Mouse (Mus musculus) CH12.LX (cell line): ENCODE measurements at regions not wholly inside any gene's neighbourhood (a gene's known extent, or its start where the extent isn't known, plus 50 kb on each side); places are given as distances from the start of the nearest gene placed in this dataset.

Source experiments
- DNase-seq: peaks from one replicate; pipeline ENCODE4 v3.0.0-alpha.2; 2013; ENCODE audit errors: extremely low read depth
- H3K27ac ChIP-seq: 2 replicates; pipeline ENCODE4 v1.5.1; 2012; ENCODE audit warnings: low read depth, mild to moderate bottlenecking, control low read depth, moderate library complexity; ENCODE audit not compliant: insufficient read depth
- H3K27me3 ChIP-seq: replicated peaks from 2 replicates; pipeline ENCODE3; 2012; ENCODE audit warnings: inconsistent platforms
- H3K36me3 ChIP-seq, 2 experiments: replicated peaks in 1 of 2; 2 replicates each; pipeline versions ENCODE3 to v1.6.1; 2012; ENCODE audit warnings: inconsistent platforms in 1 of 2, low read length in 1 of 2, mild to moderate bottlenecking in 1 of 2, mixed read lengths in 1 of 2, moderate library complexity in 1 of 2; ENCODE audit not compliant: control insufficient read depth in 1 of 2, insufficient read depth in 1 of 2
- H3K4me1 ChIP-seq, 2 experiments: 2 replicates each; pipeline ENCODE4 v1.6.1; 2012; ENCODE audit warnings: inconsistent platforms in 1 of 2, moderate library complexity in 1 of 2; ENCODE audit not compliant: insufficient read depth in 2 of 2, control insufficient read depth in 1 of 2
- H3K4me2 ChIP-seq: 2 replicates; pipeline ENCODE4 v1.6.1; 2012; ENCODE audit warnings: low read depth, mild to moderate bottlenecking, control low read depth; ENCODE audit not compliant: poor library complexity, insufficient read depth, severe bottlenecking
- H3K4me3 ChIP-seq, 3 experiments: fragments of 150-350 bp in 1 of 3; sonication (generic) in 1 of 3; replicated peaks in 1 of 3; 2 replicates each; pipeline versions ENCODE3 to v1.5.1; 2011 to 2012; ENCODE audit warnings: low read depth in 2 of 3, low read length in 2 of 3, mild to moderate bottlenecking in 2 of 3, moderate library complexity in 2 of 3, control low read depth in 1 of 3, improper control_type of control experiment in 1 of 3, inconsistent platforms in 1 of 3, mixed read lengths in 1 of 3; ENCODE audit not compliant: poor library complexity in 1 of 3
- H3K79me2 ChIP-seq: replicated peaks from 2 replicates; pipeline ENCODE4 v1.6.1; 2012; ENCODE audit warnings: mild to moderate bottlenecking, moderate library complexity; ENCODE audit not compliant: control insufficient read depth, poor library complexity, insufficient read depth, severe bottlenecking; ENCODE audit errors: extremely low read depth
- H3K9ac ChIP-seq: 2 replicates; pipeline ENCODE4 v1.6.1; 2012; ENCODE audit warnings: low read depth, mild to moderate bottlenecking, control low read depth, moderate library complexity; ENCODE audit not compliant: insufficient read depth
- H3K9me3 ChIP-seq: replicated peaks from 2 replicates; pipeline ENCODE3; 2012; ENCODE audit warnings: low read length, inconsistent platforms, mixed read lengths
- CTCF ChIP-seq, 2 experiments: IDR thresholded peaks in 1 of 2; conservative IDR thresholded peaks in 1 of 2; 2 replicates each; pipeline ENCODE4 v1.5.1; 2011 to 2012; ENCODE audit warnings: low read depth in 2 of 2, low read length in 2 of 2, improper control_type of control experiment in 1 of 2, inconsistent platforms in 1 of 2, mild to moderate bottlenecking in 1 of 2, moderate library complexity in 1 of 2
- ELF1 ChIP-seq: IDR thresholded peaks from 2 replicates; pipeline ENCODE4 v1.6.1; 2014; ENCODE audit warnings: low read depth, mild to moderate bottlenecking, inconsistent platforms, low read length, improper control_type of control experiment
- EP300 ChIP-seq: IDR thresholded peaks from 2 replicates; pipeline ENCODE4 v1.6.1; 2011; ENCODE audit warnings: low read length, improper control_type of control experiment
- HCFC1 ChIP-seq: IDR thresholded peaks from 2 replicates; pipeline ENCODE4 v1.6.1; 2012; ENCODE audit warnings: low read depth, mild to moderate bottlenecking, inconsistent platforms, low read length, improper control_type of control experiment
- IRF4 ChIP-seq: IDR thresholded peaks from 2 replicates; pipeline ENCODE4 v1.6.1; 2014; ENCODE audit warnings: low read depth, mild to moderate bottlenecking, inconsistent platforms, low read length, improper control_type of control experiment
- MAFK ChIP-seq: IDR thresholded peaks from 2 replicates; pipeline ENCODE4 v1.6.1; 2011; ENCODE audit warnings: low read length, improper control_type of control experiment; ENCODE audit not compliant: insufficient replicate concordance
- MEF2A ChIP-seq: IDR thresholded peaks from 2 replicates; pipeline ENCODE4 v1.6.1; 2014; ENCODE audit warnings: low read depth, mild to moderate bottlenecking, inconsistent platforms, low read length, improper control_type of control experiment, borderline replicate concordance
- NELFE ChIP-seq: IDR thresholded peaks from 2 replicates; pipeline ENCODE4 v1.6.1; 2011; ENCODE audit warnings: low read depth, low read length, improper control_type of control experiment
- RAD21 ChIP-seq: IDR thresholded peaks from 2 replicates; pipeline ENCODE4 v1.6.1; 2011; ENCODE audit warnings: low read depth, mild to moderate bottlenecking, low read length, improper control_type of control experiment, moderate library complexity
- RCOR1 ChIP-seq: conservative IDR thresholded peaks from 2 replicates; pipeline ENCODE4 v1.6.1; 2012; ENCODE audit warnings: low read depth, mild to moderate bottlenecking, inconsistent platforms, low read length, improper control_type of control experiment
- SMC3 ChIP-seq: IDR thresholded peaks from 2 replicates; pipeline ENCODE4 v1.6.1; 2011; ENCODE audit warnings: low read depth, low read length, improper control_type of control experiment
- TBP ChIP-seq: conservative IDR thresholded peaks from 2 replicates; pipeline ENCODE4 v1.6.1; 2011; ENCODE audit warnings: low read depth, low read length, improper control_type of control experiment
- UBTF ChIP-seq: IDR thresholded peaks from 2 replicates; pipeline ENCODE4 v1.6.1; 2012; ENCODE audit warnings: low read depth, mild to moderate bottlenecking, inconsistent platforms, low read length, improper control_type of control experiment, moderate library complexity
- dilution Hi-C: fragments of 300-500 bp; cut with MboI; formaldehyde crosslinking; loops from 2 replicates; pipeline ENCODE4 v1.14.3; 2020; ENCODE audit warnings: low sequenced_read_pairs; ENCODE audit not compliant: extremely low pct_unique_long_range_greater_than_20kb, extremely low pct_ligation_motif_present
- in situ Hi-C: fragments of 300-500 bp; cut with MboI; formaldehyde crosslinking; loops from 3 replicates; pipeline ENCODE4 v1.14.3; 2019; ENCODE audit warnings: low sequenced_read_pairs, low pct_ligation_motif_present, low pct_unique_long_range_greater_than_20kb, mixed read lengths

DNA sequence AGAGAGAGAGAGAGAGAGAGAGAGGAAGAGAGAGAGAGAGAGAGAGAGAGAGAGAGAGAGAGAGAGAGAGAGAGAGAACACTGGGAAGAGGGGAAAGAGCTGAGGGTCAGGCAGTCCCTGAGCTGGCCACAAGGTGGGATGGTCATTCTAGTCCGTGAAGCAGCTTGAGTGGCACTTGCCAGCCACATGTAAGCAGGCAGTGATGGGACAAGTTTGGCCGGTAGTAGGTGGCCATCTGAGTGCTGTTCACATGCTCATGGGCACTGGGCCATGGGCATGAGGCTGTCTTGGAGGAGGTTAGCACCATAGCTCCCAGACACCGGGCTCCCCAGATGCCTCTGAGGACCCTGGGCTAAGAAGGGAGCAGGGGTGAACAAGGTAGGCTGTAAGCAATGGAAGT is 106.7 kb upstream of the Ctbp2 start:
- Histone ChIP-seq H3K4me2 (no peak overlapping the region), H3K27ac (no peak overlapping the region), H3K9ac (no peak overlapping the region), H3K4me1 (no peaks in the 10 kb centered on the region), H3K36me3 (no peaks in the 10 kb centered on the region), H3K9me3 (no peaks in the 10 kb centered on the region), H3K4me3 (no peak overlapping the region), H3K79me2 (no peaks in the 10 kb centered on the region), H3K27me3 (peaks cover 90% of the 10 kb centered on the region)
- TF ChIP-seq EP300 (no peak), UBTF (no peak), MEF2A (no peak), NELFE (no peak), MAFK (no peak), HCFC1 (no peak), ELF1 (no peak)
- dilution Hi-C loops, result no loop called here
- in situ Hi-C loops, result no loop called here
- no peak for DNase-seq

DNA sequence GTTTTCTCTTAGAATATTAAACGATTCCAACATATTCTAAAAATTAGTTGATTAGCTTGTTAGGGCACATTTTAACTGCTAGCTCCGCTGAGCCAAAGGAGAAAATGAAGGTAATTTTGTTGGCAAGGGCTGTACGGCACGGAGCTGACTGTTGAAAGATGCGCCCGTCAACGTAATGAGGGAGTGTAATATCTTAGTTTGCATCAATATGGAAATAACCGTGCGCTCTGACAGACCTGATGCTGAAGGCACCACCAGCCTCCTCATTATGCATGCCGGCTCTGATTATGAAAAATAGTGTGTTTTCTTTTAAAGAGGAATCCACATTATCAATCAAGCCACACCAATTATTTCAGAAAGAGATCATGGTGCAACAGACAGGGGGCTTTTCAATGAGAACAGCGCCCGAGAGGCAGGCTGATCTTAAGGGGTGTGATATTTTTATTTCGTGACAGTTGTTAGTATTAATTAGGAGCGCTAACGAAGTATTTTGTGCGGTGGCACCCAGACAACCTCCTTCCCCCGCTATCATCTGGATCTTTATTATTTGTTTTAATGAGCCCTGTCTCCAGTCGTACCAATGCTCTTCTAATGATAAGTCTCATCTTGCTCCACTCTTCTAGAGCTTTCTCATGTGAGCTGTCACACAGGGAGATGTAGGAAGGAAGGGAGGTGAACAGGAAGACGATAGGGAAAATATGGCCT is 99.9 kb upstream of the Ctbp2 start:
- Histone ChIP-seq H3K79me2 (no peaks in the 10 kb centered on the region), H3K27me3 (peaks cover 97% of the 10 kb centered on the region), H3K36me3 (no peaks in the 10 kb centered on the region), H3K9me3 (no peaks in the 10 kb centered on the region), H3K9ac (no peak overlapping the region), H3K4me3 (no peak overlapping the region), H3K4me2 (no peak overlapping the region), H3K4me1 (no peaks in the 10 kb centered on the region), H3K27ac (no peak overlapping the region)
- TF ChIP-seq IRF4 (no peak), CTCF (conservative IDR thresholded peaks at IDR 0.05 in 1 of 2, IDR thresholded peaks at IDR 0.05 in 1 of 2; ENCODE audit: low read depth in 2 of 2, low read length in 2 of 2) (no peak), SMC3 (no peak), ELF1 (no peak), RCOR1 (no peak)
- no peak for DNase-seq
- dilution Hi-C loops, result no loop called here
- in situ Hi-C loops, result no loop called here

- no peaks in the 10 kb centered on the region for H3K36me3 ChIP-seq
- H3K79me2 ChIP-seq, result no peaks in the 10 kb centered on the region
- H3K4me3 ChIP-seq, result no peak overlapping the region
- DNase-seq, result no peak
- no peak overlapping the region for H3K27ac ChIP-seq
- no peaks in the 10 kb centered on the region for H3K9me3 ChIP-seq
- H3K4me2 ChIP-seq, result no peak overlapping the region
- in situ Hi-C loops, result no loop called here
- H3K27me3 ChIP-seq, result peaks cover 68% of the 10 kb centered on the region
- TF ChIP-seq CTCF (conservative IDR thresholded peaks at IDR 0.05 in 1 of 2, IDR thresholded peaks at IDR 0.05 in 1 of 2; ENCODE audit: low read depth in 2 of 2, low read length in 2 of 2), result peak in 1 of 2 experiments; percentile 33; a peak in 2 of 4 replicates
- TF ChIP-seq TBP, result no peak
- peak; percentile 30; the same call in 1 of the 2 replicates for TF ChIP-seq SMC3
- TF ChIP-seq RAD21, result peak; percentile 5; the same call in 1 of the 2 replicates
- TF ChIP-seq, all 38 proteins: peak for 3
- dilution Hi-C loops, result no loop called here
- no peak overlapping the region for H3K9ac ChIP-seq
- H3K4me1 ChIP-seq, result no peaks in the 10 kb centered on the region
Measured at GRCm38 (mm10) chr7:133212328-133212727, 88.2 kb upstream of the Ctbp2 start.
